Mouse (Mus musculus) midbrain, embryonic 11.5 days (tissue): ENCODE results near the gene Olfr1361. TPM values are rescaled to one million over a fixed set of nuclear protein-coding genes. Genes with fewer than 3 reads are reported as not detected.

ENCODE experiments used
- polyA plus RNA-seq: library from polyadenylated mRNA; unstranded; fragments of >200 nt; fragmentation: Nextera tagmentation; extraction: Ambion mirVana; gene quantifications from 2 replicates; pipeline ENCODE4 v1.2.1, GENCODE M21; 2014

Olfr1361 gene
- polyA plus RNA-seq, 1 experiment from 2014 or later = not detected

Other genes starting within 250 kb of the Olfr1361 start
- gene Pgbd1, start 222.3 kb downstream of the Olfr1361 start, polyA plus RNA-seq = 6.6 and 7.6 TPM in 2 replicates
- gene Zscan26, start 209.7 kb downstream of the Olfr1361 start, polyA plus RNA-seq = 14.6 and 16.4 TPM in 2 replicates
- 2.6 and 2.7 TPM in 2 replicates for gene Nkapl, start 194.9 kb downstream of the Olfr1361 start, polyA plus RNA-seq
- gene Zkscan4, start 184.5 kb downstream of the Olfr1361 start, polyA plus RNA-seq = 3.9 and 4.2 TPM in 2 replicates
- not detected in 2 replicates for gene Gm10065, start 183.9 kb downstream of the Olfr1361 start, polyA plus RNA-seq
- gene AK157302, start 168.2 kb downstream of the Olfr1361 start, polyA plus RNA-seq = 0.32 and 0.66 TPM in 2 replicates
- 3.7 and 4.0 TPM in 2 replicates for gene Gm11273, start 162.0 kb downstream of the Olfr1361 start, polyA plus RNA-seq
- gene Zkscan8, start 132.3 kb downstream of the Olfr1361 start, polyA plus RNA-seq = 10.6 and 11.1 TPM in 2 replicates
- 0.12 and 0.26 TPM in 2 replicates for gene Olfr1366, start 120.6 kb downstream of the Olfr1361 start, polyA plus RNA-seq
- 0.04 TPM in 1 of 2 replicates, not detected in the other for gene Olfr1535, start 103.5 kb downstream of the Olfr1361 start, polyA plus RNA-seq
- gene Olfr1364, start 81.6 kb downstream of the Olfr1361 start, polyA plus RNA-seq = not detected in 2 replicates
- gene Olfr1362, start 49.4 kb downstream of the Olfr1361 start, polyA plus RNA-seq = not detected in 2 replicates
- not detected in 2 replicates for gene Olfr11, start 20.9 kb downstream of the Olfr1361 start, polyA plus RNA-seq
- not detected in 2 replicates for gene Olfr1360, start 14.0 kb upstream of the Olfr1361 start, polyA plus RNA-seq
- gene Olfr1359, start 34.7 kb upstream of the Olfr1361 start, polyA plus RNA-seq = not detected in 2 replicates
- 0.85 and 2.7 TPM in 2 replicates for gene Hist1h2bl, start 52.8 kb upstream of the Olfr1361 start, polyA plus RNA-seq
- gene Hist1h2ai, start 53.0 kb upstream of the Olfr1361 start, polyA plus RNA-seq = 19.8 and 20.9 TPM in 2 replicates
- gene Hist1h3h, start 54.3 kb upstream of the Olfr1361 start, polyA plus RNA-seq = 11.6 and 12.9 TPM in 2 replicates
- 4.2 and 5.7 TPM in 2 replicates for gene Hist1h2bm, start 58.7 kb upstream of the Olfr1361 start, polyA plus RNA-seq
- gene Hist1h4j, start 71.7 kb upstream of the Olfr1361 start, polyA plus RNA-seq = 1.0 and 2.2 TPM in 2 replicates
- 2.4 and 6.0 TPM in 2 replicates for gene Hist1h4k, start 87.1 kb upstream of the Olfr1361 start, polyA plus RNA-seq
- 6.2 and 10.7 TPM in 2 replicates for gene Hist1h2ak, start 90.4 kb upstream of the Olfr1361 start, polyA plus RNA-seq
- 2.2 TPM in 1 of 2 replicates, not detected in the other for gene Hist1h2bn, start 90.7 kb upstream of the Olfr1361 start, polyA plus RNA-seq
- gene Hist1h1b, start 117.2 kb upstream of the Olfr1361 start, polyA plus RNA-seq = 20.0 and 24.8 TPM in 2 replicates
- 289 and 304 TPM in 2 replicates for gene Hist1h3i, start 120.0 kb upstream of the Olfr1361 start, polyA plus RNA-seq
- gene Hist1h2an, start 123.8 kb upstream of the Olfr1361 start, polyA plus RNA-seq = 2.6 and 7.4 TPM in 2 replicates
- gene Hist1h2bp, start 124.1 kb upstream of the Olfr1361 start, polyA plus RNA-seq = 2.5 TPM in 2 replicates
- gene Hist1h2bq, start 146.8 kb upstream of the Olfr1361 start, polyA plus RNA-seq = 17.8 and 23.3 TPM in 2 replicates
- 1.7 TPM in 1 of 2 replicates, not detected in the other for gene Hist1h2ao, start 147.1 kb upstream of the Olfr1361 start, polyA plus RNA-seq
- gene Hist1h4m, start 148.4 kb upstream of the Olfr1361 start, polyA plus RNA-seq = not detected in 2 replicates
- gene Hist1h4n, start 168.8 kb upstream of the Olfr1361 start, polyA plus RNA-seq = 10.3 and 12.0 TPM in 2 replicates
- gene Hist1h2ap, start 170.1 kb upstream of the Olfr1361 start, polyA plus RNA-seq = 5,628 and 6,009 TPM in 2 replicates
- gene Hist1h2br, start 170.4 kb upstream of the Olfr1361 start, polyA plus RNA-seq = 17.8 and 23.1 TPM in 2 replicates